Mouse (Mus musculus) stomach, embryonic 14.5 days (tissue): ENCODE measurements at regions not wholly inside any gene's neighbourhood (a gene's known extent, or its start where the extent isn't known, plus 50 kb on each side); places are given as distances from the start of the nearest gene placed in this dataset.

Experiments used
- ATAC-seq: fragments of 200-750 bp; cut with Nextera tagmentation; 2 replicates; pipeline ENCODE4 v1.8.0; 2017; ENCODE audit warnings: low read depth, moderate TSS enrichment; ENCODE audit not compliant: insufficient number of reproducible peaks, insufficient read depth, low FRiP score
- H3K27ac ChIP-seq: fragments of 300-500 bp; sonication (generic); 2 replicates; pipeline ENCODE4 v1.5.1; 2014; ENCODE audit warnings: mild to moderate bottlenecking, low read length, moderate library complexity, mixed read lengths
- H3K27me3 ChIP-seq: fragments of 300-500 bp; sonication (generic); 2 replicates; pipeline ENCODE4 v1.6.1; 2014; ENCODE audit warnings: low read length, control low read depth, mixed read lengths; ENCODE audit not compliant: control insufficient read depth, insufficient read depth
- H3K36me3 ChIP-seq: fragments of 300-500 bp; sonication (generic); 2 replicates; pipeline ENCODE4 v1.6.1; 2014; ENCODE audit warnings: mild to moderate bottlenecking, control low read depth, low read length, moderate library complexity, mixed read lengths; ENCODE audit not compliant: control insufficient read depth, insufficient read depth
- H3K4me1 ChIP-seq: fragments of 300-500 bp; sonication (generic); 2 replicates; pipeline ENCODE4 v1.6.1; 2014; ENCODE audit warnings: low read length, control low read depth, mixed read lengths; ENCODE audit not compliant: control insufficient read depth, insufficient read depth
- H3K4me2 ChIP-seq: fragments of 300-500 bp; sonication (generic); replicated peaks from 2 replicates; pipeline ENCODE4 v1.6.1; 2014; ENCODE audit warnings: low read depth, low read length, control low read depth
- H3K4me3 ChIP-seq: fragments of 300-500 bp; sonication (generic); 2 replicates; pipeline ENCODE4 v1.5.1; 2014; ENCODE audit warnings: low read depth, low read length, control low read depth
- H3K9ac ChIP-seq: fragments of 300-500 bp; sonication (generic); replicated peaks from 2 replicates; pipeline ENCODE4 v1.6.1; 2014; ENCODE audit warnings: low read depth, mild to moderate bottlenecking, control low read depth, low read length, moderate library complexity, mixed read lengths
- H3K9me3 ChIP-seq: fragments of 300-500 bp; sonication (generic); 2 replicates; pipeline ENCODE4 v1.6.1; 2016; ENCODE audit warnings: low read depth, low read length, control low read depth; ENCODE audit not compliant: control insufficient read depth
- WGBS: fragments of 180-500 bp; shearing (Covaris S2); extraction: QIAGEN DNeasy Blood & Tissue Kit; methylation state at CpG from one replicate; pipeline ENCODE4 v1.1.7; 2014; 5-methylcytosine and 5-hydroxymethylcytosine counted together

- H3K4me1 ChIP-seq, result peaks cover 2% of the 10 kb centered on the region; the same call in 1 of the 2 replicates
- no peak overlapping the region for H3K4me2 ChIP-seq
- ATAC-seq, result no peak
- no peaks in the 10 kb centered on the region for H3K36me3 ChIP-seq
- no peak overlapping the region for H3K4me3 ChIP-seq
- no peaks in the 10 kb centered on the region for H3K9me3 ChIP-seq
- no peak overlapping the region for H3K27ac ChIP-seq
- H3K27me3 ChIP-seq, result no peaks in the 10 kb centered on the region
- 64% methylated on average over 4 of the region's 4 CpGs for WGBS
- H3K9ac ChIP-seq, result no peak overlapping the region
Observed at GRCm38 (mm10) chr8:9029156-9029555, 338.8 kb upstream of the Arglu1 start.

- Histone ChIP-seq H3K4me3 (no peak overlapping the region), H3K27me3 (no peaks in the 10 kb centered on the region), H3K9me3 (no peaks in the 10 kb centered on the region), H3K27ac (no peak overlapping the region), H3K4me2 (no peak overlapping the region), H3K36me3 (no peaks in the 10 kb centered on the region), H3K4me1 (peaks cover 2% of the 10 kb centered on the region; the same call in 1 of the 2 replicates), H3K9ac (no peak overlapping the region)
- ATAC-seq, result no peak
- WGBS, result 68% methylated on average over 4 of the region's 4 CpGs
Observed at GRCm38 (mm10) chr8:9027672-9028071, 337.4 kb upstream of the Arglu1 start.

- no peak overlapping the region for H3K4me3 ChIP-seq
- H3K9me3 ChIP-seq, result no peaks in the 10 kb centered on the region
- no peaks in the 10 kb centered on the region for H3K27me3 ChIP-seq
- H3K27ac ChIP-seq, result no peak overlapping the region
- no peak overlapping the region for H3K9ac ChIP-seq
- no peak overlapping the region for H3K4me2 ChIP-seq
- no peaks in the 10 kb centered on the region for H3K36me3 ChIP-seq
- no peak for ATAC-seq
- 61% methylated on average over 3 of the region's 3 CpGs for WGBS
- peaks cover 2% of the 10 kb centered on the region; the same call in 1 of the 2 replicates for H3K4me1 ChIP-seq
Observed at GRCm38 (mm10) chr8:9025872-9026271, 335.6 kb upstream of the Arglu1 start.

- H3K27me3 ChIP-seq, result no peaks in the 10 kb centered on the region
- no peak overlapping the region for H3K4me2 ChIP-seq
- H3K4me1 ChIP-seq, result peaks cover 2% of the 10 kb centered on the region; the same call in 1 of the 2 replicates
- ATAC-seq, result no peak
- WGBS, result 47% methylated on average over 3 of the region's 3 CpGs
- H3K27ac ChIP-seq, result no peak overlapping the region
- H3K4me3 ChIP-seq, result no peak overlapping the region
- no peaks in the 10 kb centered on the region for H3K36me3 ChIP-seq
- H3K9me3 ChIP-seq, result no peaks in the 10 kb centered on the region
- no peak overlapping the region for H3K9ac ChIP-seq
Observed at GRCm38 (mm10) chr8:9025378-9025777, 335.1 kb upstream of the Arglu1 start.

GRCm38 (mm10) chr8:9020744-9021143 lies 330.4 kb upstream of the Arglu1 start:
- H3K4me1 ChIP-seq, result no peaks in the 10 kb centered on the region
- H3K27ac ChIP-seq, result no peak overlapping the region
- no peaks in the 10 kb centered on the region for H3K27me3 ChIP-seq
- H3K9me3 ChIP-seq, result no peaks in the 10 kb centered on the region
- H3K4me2 ChIP-seq, result no peak overlapping the region
- ATAC-seq, result no peak
- H3K9ac ChIP-seq, result no peak overlapping the region
- WGBS, result 86% methylated on average over 2 of the region's 2 CpGs
- no peak overlapping the region for H3K4me3 ChIP-seq
- H3K36me3 ChIP-seq, result no peaks in the 10 kb centered on the region

- H3K36me3 ChIP-seq, result no peaks in the 10 kb centered on the region
- 84% methylated on average over 3 of the region's 3 CpGs for WGBS
- H3K9ac ChIP-seq, result no peak overlapping the region
- H3K4me2 ChIP-seq, result no peak overlapping the region
- H3K27me3 ChIP-seq, result no peaks in the 10 kb centered on the region
- no peak overlapping the region for H3K27ac ChIP-seq
- ATAC-seq, result no peak
- no peaks in the 10 kb centered on the region for H3K9me3 ChIP-seq
- H3K4me3 ChIP-seq, result no peak overlapping the region
- no peaks in the 10 kb centered on the region for H3K4me1 ChIP-seq
Observed at GRCm38 (mm10) chr8:9020180-9020579, 329.9 kb upstream of the Arglu1 start.

GRCm38 (mm10) chr8:9011785-9012510 lies 321.6 kb upstream of the Arglu1 start:
- no peak overlapping the region for H3K27ac ChIP-seq
- ATAC-seq, result no peak
- WGBS, result 33% methylated on average over 3 of the region's 3 CpGs

GRCm38 (mm10) chr8:9008006-9008780 lies 317.9 kb upstream of the Arglu1 start:
- Histone ChIP-seq H3K27ac (no peak overlapping the region), H3K4me1 (no peaks in the 10 kb centered on the region), H3K4me3 (no peak overlapping the region), H3K9ac (no peak overlapping the region), H3K4me2 (no peak overlapping the region), H3K9me3 (no peaks in the 10 kb centered on the region), H3K36me3 (no peaks in the 10 kb centered on the region), H3K27me3 (no peaks in the 10 kb centered on the region)
- 66% methylated on average over 11 of the region's 11 CpGs for WGBS
- 0 out of 2 replicates have a peak, but pooled peaks have one; percentile 58 for ATAC-seq

More at GRCm38 (mm10) chr8:9011785-9012510, 321.6 kb upstream of the Arglu1 start:
- Histone ChIP-seq H3K9me3 (no peaks in the 10 kb centered on the region), H3K27me3 (no peaks in the 10 kb centered on the region), H3K4me2 (no peak overlapping the region), H3K9ac (no peak overlapping the region), H3K4me3 (no peak overlapping the region), H3K36me3 (no peaks in the 10 kb centered on the region), H3K4me1 (no peaks in the 10 kb centered on the region)
